Mouse (Mus musculus): ENCODE data around the gene Gjd3.

DNA sequence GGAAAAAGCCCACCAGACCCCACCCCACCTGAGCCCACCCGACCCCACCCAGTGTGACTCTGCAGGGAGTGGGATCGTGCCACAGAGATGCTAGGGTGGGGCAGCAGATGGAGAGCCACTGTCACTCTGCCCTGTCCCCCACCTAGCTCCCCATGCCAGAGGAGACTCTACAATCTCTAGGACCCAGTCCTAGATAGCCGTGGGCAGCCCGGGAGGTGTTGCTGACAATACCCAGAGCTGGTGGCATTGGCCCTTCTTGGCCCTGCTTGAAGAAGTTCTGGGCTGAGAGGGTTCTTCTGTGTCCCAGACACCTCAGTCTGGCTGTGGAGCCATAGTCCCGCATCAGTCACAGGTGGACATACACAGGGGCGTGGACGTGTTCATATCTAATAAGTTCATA is 2.7 kb upstream of the Gjd3 start:
- TF ChIP-seq CTCF (IDR thresholded peaks at IDR 0.05; ENCODE audit: low read depth) (no peak), EP300 (optimal IDR thresholded peaks at IDR 0.05) (no peak)

Data from stomach, postnatal 0 days (tissue).